Mouse (Mus musculus) R1 (cell line): ENCODE data around the gene Nr3c2.

Experiments used
- DNase-seq: peaks from one replicate; pipeline ENCODE4 v3.0.0-alpha.2; 2018; ENCODE audit warnings: low read depth, low spot score

The Nr3c2 gene

GRCm38 (mm10) chr8:76971761-76972404 lies 72.6 kb downstream of the Nr3c2 start:
- DNase-seq = no peak

GRCm38 (mm10) chr8:76972947-76973552 lies 73.8 kb downstream of the Nr3c2 start:
- DNase-seq = peak; percentile 87

- DNase-seq = no peak
Measured at GRCm38 (mm10) chr8:76977907-76978306, 78.7 kb downstream of the Nr3c2 start.

GRCm38 (mm10) chr8:76984082-76984481 lies 84.8 kb downstream of the Nr3c2 start:
- no peak for DNase-seq

- DNase-seq = no peak
Measured at GRCm38 (mm10) chr8:76984851-76985250, 85.6 kb downstream of the Nr3c2 start.

GRCm38 (mm10) chr8:76987876-76988275 lies 88.6 kb downstream of the Nr3c2 start:
- DNase-seq = no peak

GRCm38 (mm10) chr8:76998276-76998675 lies 99.0 kb downstream of the Nr3c2 start:
- no peak for DNase-seq

- no peak for DNase-seq
Measured at GRCm38 (mm10) chr8:77009425-77009824, 110.2 kb downstream of the Nr3c2 start.

GRCm38 (mm10) chr8:77011985-77012384 lies 112.7 kb downstream of the Nr3c2 start:
- DNase-seq = no peak

GRCm38 (mm10) chr8:77012641-77013040 lies 113.4 kb downstream of the Nr3c2 start:
- DNase-seq = no peak

- DNase-seq = peak; percentile 30
Measured at GRCm38 (mm10) chr8:77016713-77017112, 117.5 kb downstream of the Nr3c2 start.

- DNase-seq = no peak
Measured at GRCm38 (mm10) chr8:77023837-77024710, 124.8 kb downstream of the Nr3c2 start.

GRCm38 (mm10) chr8:77031213-77031612 lies 132.0 kb downstream of the Nr3c2 start:
- DNase-seq = no peak

GRCm38 (mm10) chr8:77033706-77034464 lies 134.6 kb downstream of the Nr3c2 start:
- DNase-seq = no peak

GRCm38 (mm10) chr8:77034465-77034829 lies 135.2 kb downstream of the Nr3c2 start:
- DNase-seq = no peak

- DNase-seq = no peak
Measured at GRCm38 (mm10) chr8:77041214-77041613, 142.0 kb downstream of the Nr3c2 start.

GRCm38 (mm10) chr8:77044849-77045248 lies 145.6 kb downstream of the Nr3c2 start:
- DNase-seq = no peak

GRCm38 (mm10) chr8:77045711-77046110 lies 146.5 kb downstream of the Nr3c2 start:
- DNase-seq = no peak

- no peak for DNase-seq
Measured at GRCm38 (mm10) chr8:77046217-77046616, 147.0 kb downstream of the Nr3c2 start.

- DNase-seq = no peak
Measured at GRCm38 (mm10) chr8:77046731-77047130, 147.5 kb downstream of the Nr3c2 start.

GRCm38 (mm10) chr8:77051399-77052275 lies 152.4 kb downstream of the Nr3c2 start:
- no peak for DNase-seq
